Mouse (Mus musculus) stomach, postnatal 0 days (tissue): ENCODE data around the gene Sh3bgrl2. TPM values are rescaled to one million over a fixed set of nuclear protein-coding genes. Genes with fewer than 3 reads are reported as not detected.

Experiments used
- ATAC-seq: fragments of 200-750 bp; cut with Nextera tagmentation; 2 replicates; pipeline ENCODE4 v1.8.0; 2017; ENCODE audit not compliant: low FRiP score, low TSS enrichment
- DNase-seq: peaks from one replicate; pipeline ENCODE4 v3.0.0-alpha.2; 2016; ENCODE audit warnings: low spot score
- H3K27ac ChIP-seq: fragments of 300-500 bp; sonication (generic); replicated peaks from 2 replicates; pipeline ENCODE4 v1.5.1; 2014; ENCODE audit warnings: mild to moderate bottlenecking, control low read depth
- H3K27me3 ChIP-seq: fragments of 300-500 bp; sonication (generic); 2 replicates; pipeline ENCODE4 v1.6.1; 2014; ENCODE audit warnings: low read length; ENCODE audit not compliant: control insufficient read depth, insufficient read depth
- H3K36me3 ChIP-seq: fragments of 300-500 bp; sonication (generic); 2 replicates; pipeline ENCODE4 v1.6.1; 2014; ENCODE audit warnings: low read length, mixed read lengths; ENCODE audit not compliant: control insufficient read depth, insufficient read depth
- H3K4me1 ChIP-seq: fragments of 300-500 bp; sonication (generic); replicated peaks from 2 replicates; pipeline ENCODE4 v1.6.1; 2014; ENCODE audit warnings: antibody characterized with exemption; ENCODE audit not compliant: control insufficient read depth, insufficient read depth
- H3K4me2 ChIP-seq: fragments of 300-500 bp; sonication (generic); replicated peaks from 2 replicates; pipeline ENCODE4 v1.6.1; 2014; ENCODE audit warnings: low read depth, mild to moderate bottlenecking, control low read depth, moderate library complexity
- H3K4me3 ChIP-seq: fragments of 300-500 bp; sonication (generic); 2 replicates; pipeline ENCODE4 v1.5.1; 2014; ENCODE audit warnings: low read depth, low read length, control low read depth
- H3K9ac ChIP-seq: fragments of 300-500 bp; sonication (generic); 2 replicates; pipeline ENCODE4 v1.6.1; 2014; ENCODE audit warnings: mild to moderate bottlenecking, low read length, control low read depth, mixed read lengths
- H3K9me3 ChIP-seq: fragments of 300-500 bp; sonication (generic); 2 replicates; pipeline ENCODE4 v1.6.1; 2016; ENCODE audit warnings: low read length; ENCODE audit not compliant: control insufficient read depth
- CTCF ChIP-seq: IDR thresholded peaks from 2 replicates; pipeline ENCODE4 v1.5.1; 2016; ENCODE audit warnings: antibody characterized with exemption, low read depth, mild to moderate bottlenecking, moderate library complexity
- EP300 ChIP-seq: optimal IDR thresholded peaks from 2 replicates; pipeline ENCODE3; 2016; ENCODE audit warnings: antibody characterized with exemption
- WGBS: fragments of 180-500 bp; shearing (Covaris S2); extraction: QIAGEN DNeasy Blood & Tissue Kit; methylation state at CpG from one replicate; pipeline ENCODE4 v1.1.7; 2014; 5-methylcytosine and 5-hydroxymethylcytosine counted together
- polyA plus RNA-seq: library from polyadenylated mRNA; unstranded; fragments of >200 nt; fragmentation: Nextera tagmentation; extraction: Ambion mirVana; gene quantifications from 2 replicates; pipeline ENCODE4 v1.2.1, GENCODE M21; 2015

Gene Sh3bgrl2
- polyA plus RNA-seq, 1 experiment from 2014 or later: 114 TPM

GRCm38 (mm10) chr9:83646691-83647090 is 98.6 kb downstream of the Sh3bgrl2 start:
- 85% methylated on average over 5 of the region's 5 CpGs for WGBS
- Histone ChIP-seq H3K4me3 (no peak overlapping the region), H3K4me1 (no peaks in the 10 kb centered on the region), H3K9me3 (no peaks in the 10 kb centered on the region), H3K36me3 (no peaks in the 10 kb centered on the region), H3K4me2 (no peak overlapping the region), H3K27ac (no peak overlapping the region), H3K27me3 (no peaks in the 10 kb centered on the region), H3K9ac (no peak overlapping the region)
- no peak for TF ChIP-seq EP300
- TF ChIP-seq CTCF: no peak
- ATAC-seq (no peak), DNase-seq (no peak)

GRCm38 (mm10) chr9:83647919-83648705 is 100.0 kb downstream of the Sh3bgrl2 start:
- TF ChIP-seq EP300: no peak
- 12% methylated on average over 7 of the region's 7 CpGs for WGBS
- ATAC-seq (no peak), DNase-seq (no peak)
- Histone ChIP-seq H3K36me3 (no peaks in the 10 kb centered on the region), H3K27me3 (no peaks in the 10 kb centered on the region), H3K9me3 (no peaks in the 10 kb centered on the region), H3K4me1 (no peaks in the 10 kb centered on the region), H3K4me2 (no peak overlapping the region), H3K9ac (no peak overlapping the region), H3K4me3 (no peak overlapping the region), H3K27ac (no peak overlapping the region)

- Histone ChIP-seq H3K4me2 (no peak overlapping the region), H3K9me3 (no peaks in the 10 kb centered on the region), H3K9ac (no peak overlapping the region), H3K27ac (no peak overlapping the region), H3K4me3 (no peak overlapping the region), H3K36me3 (no peaks in the 10 kb centered on the region), H3K4me1 (no peaks in the 10 kb centered on the region), H3K27me3 (no peaks in the 10 kb centered on the region)
- DNase-seq (no peak), ATAC-seq (no peak)
- 24% methylated on average over 3 of the region's 3 CpGs for WGBS
- TF ChIP-seq EP300 (no peak), CTCF (no peak)
Observed at GRCm38 (mm10) chr9:83648733-83649132, 100.6 kb downstream of the Sh3bgrl2 start.

- Histone ChIP-seq H3K27ac (no peak overlapping the region), H3K9me3 (no peaks in the 10 kb centered on the region), H3K4me1 (no peaks in the 10 kb centered on the region), H3K4me3 (no peak overlapping the region), H3K4me2 (no peak overlapping the region), H3K36me3 (no peaks in the 10 kb centered on the region), H3K27me3 (no peaks in the 10 kb centered on the region), H3K9ac (no peak overlapping the region)
- 77% methylated on average over 13 of the region's 13 CpGs for WGBS
- no peak for TF ChIP-seq EP300
- no peak for TF ChIP-seq CTCF
- ATAC-seq (no peak), DNase-seq (no peak)
Observed at GRCm38 (mm10) chr9:83652015-83652414, 103.9 kb downstream of the Sh3bgrl2 start.

- no peak overlapping the region for H3K4me2 ChIP-seq
- ATAC-seq (peak; percentile 76), DNase-seq (peak; percentile 21)
- TF ChIP-seq CTCF (peak; percentile 76), EP300 (no peak)
- WGBS: 38% methylated on average over 15 of the region's 15 CpGs
- no peaks in the 10 kb centered on the region for H3K9me3 ChIP-seq
- H3K27ac ChIP-seq: no peak overlapping the region
- no peak overlapping the region for H3K9ac ChIP-seq
- no peak overlapping the region for H3K4me3 ChIP-seq
- H3K36me3 ChIP-seq: no peaks in the 10 kb centered on the region
- H3K4me1 ChIP-seq: no peaks in the 10 kb centered on the region
- no peaks in the 10 kb centered on the region for H3K27me3 ChIP-seq
Observed at GRCm38 (mm10) chr9:83652590-83653172, 104.6 kb downstream of the Sh3bgrl2 start.

GRCm38 (mm10) chr9:83654601-83655000 is 106.5 kb downstream of the Sh3bgrl2 start:
- TF ChIP-seq CTCF (no peak), EP300 (no peak)
- H3K4me3 ChIP-seq: no peak overlapping the region
- no peak overlapping the region for H3K27ac ChIP-seq
- WGBS: 40% methylated on average over 5 of the region's 5 CpGs
- ATAC-seq (no peak), DNase-seq (no peak)
- no peaks in the 10 kb centered on the region for H3K4me1 ChIP-seq
- H3K9ac ChIP-seq: no peak overlapping the region
- no peak overlapping the region for H3K4me2 ChIP-seq
- H3K9me3 ChIP-seq: no peaks in the 10 kb centered on the region
- H3K36me3 ChIP-seq: no peaks in the 10 kb centered on the region
- no peaks in the 10 kb centered on the region for H3K27me3 ChIP-seq
